Comparison of ENCODE assay signal across 11 mouse cellular contexts in genomic region chr8:108625571-108626120, GRCm38 (mm10).
"Had no signal": no experiment of that assay in that cellular context is flagged by ENCODE, and none has a peak within 500 bp of the region (broad histone marks: within the 10 kb centered on the region; RNA-seq: fewer than 3 reads in every experiment).

No protein-coding gene starts in this region.

- DNase-seq: gastrocnemius, postnatal 14 days; gastrocnemius, postnatal 36 days; heart, adult 18-20 months; heart, postnatal 14 days; heart, postnatal 36 days; kidney, adult 11 months; kidney, adult 2 months; kidney, adult 9 months; kidney, postnatal 14 days; kidney, postnatal 4 days; left cerebral cortex, postnatal 4 days had no signal
